Mouse (Mus musculus) spleen, adult 2 months (tissue): Measurements from ENCODE around the gene Wwtr1.

Source experiments
- CTCF ChIP-seq: fragments of 200-500 bp; IDR thresholded peaks from 2 replicates; pipeline ENCODE4 v1.5.1; 2011; ENCODE audit warnings: mild to moderate bottlenecking, inconsistent platforms; ENCODE audit not compliant: insufficient read depth, insufficient read length, insufficient replicate concordance; ENCODE audit errors: extremely low read depth
- POLR2A ChIP-seq: fragments of 200-500 bp; IDR thresholded peaks from 2 replicates; pipeline ENCODE4 v1.6.1; 2011; ENCODE audit warnings: low read depth, low read length, inconsistent platforms

GRCm38 (mm10) chr3:57469325-57469724, 106.4 kb downstream of the Wwtr1 start:
- TF ChIP-seq CTCF (no peak), POLR2A (no peak)
